Mouse (Mus musculus) limb, embryonic 11.5 days (tissue): Measurements from ENCODE around the gene Gabra1. TPM values are rescaled to one million over a fixed set of nuclear protein-coding genes. Genes with fewer than 3 reads are reported as not detected.

Source experiments
- ATAC-seq: fragments of 200-750 bp; cut with Nextera tagmentation; 2 replicates; pipeline ENCODE4 v1.8.0; 2017; ENCODE audit warnings: low read depth; ENCODE audit not compliant: insufficient number of reproducible peaks, low FRiP score, low TSS enrichment
- DNase-seq: peaks from one replicate; pipeline ENCODE4 v3.0.0-alpha.2; 2015; ENCODE audit warnings: low spot score
- H3K27ac ChIP-seq: fragments of 300-500 bp; sonication (generic); replicated peaks from 2 replicates; pipeline ENCODE4 v1.5.1; 2014; ENCODE audit warnings: low read depth, mild to moderate bottlenecking, low read length
- H3K27me3 ChIP-seq: fragments of 300-500 bp; sonication (generic); 2 replicates; pipeline ENCODE4 v1.6.1; 2014; ENCODE audit warnings: mild to moderate bottlenecking, low read length, mixed read lengths; ENCODE audit not compliant: control insufficient read depth, insufficient read depth
- H3K36me3 ChIP-seq: fragments of 300-500 bp; sonication (generic); 2 replicates; pipeline ENCODE4 v1.6.1; 2014; ENCODE audit warnings: mild to moderate bottlenecking, low read length, moderate library complexity, mixed read lengths; ENCODE audit not compliant: control insufficient read depth, insufficient read depth
- H3K4me1 ChIP-seq: fragments of 300-500 bp; sonication (generic); 2 replicates; pipeline ENCODE4 v1.6.1; 2014; ENCODE audit warnings: low read length, mixed read lengths; ENCODE audit not compliant: control insufficient read depth, insufficient read depth
- H3K4me2 ChIP-seq: fragments of 300-500 bp; sonication (generic); 2 replicates; pipeline ENCODE4 v1.6.1; 2014; ENCODE audit warnings: low read depth, mild to moderate bottlenecking, moderate library complexity; ENCODE audit not compliant: severe bottlenecking
- H3K4me3 ChIP-seq: fragments of 300-500 bp; sonication (generic); 2 replicates; pipeline ENCODE4 v1.5.1; 2014; ENCODE audit warnings: low read depth, low read length
- H3K9ac ChIP-seq: fragments of 300-500 bp; sonication (generic); 2 replicates; pipeline ENCODE4 v1.6.1; 2014; ENCODE audit warnings: mild to moderate bottlenecking, low read length
- H3K9me3 ChIP-seq: fragments of 300-500 bp; sonication (generic); 2 replicates; pipeline ENCODE4 v1.6.1; 2016; ENCODE audit warnings: low read length; ENCODE audit not compliant: control insufficient read depth
- WGBS: fragments of 180-500 bp; shearing (Covaris S2); extraction: QIAGEN DNeasy Blood & Tissue Kit; methylation state at CpG from one replicate; pipeline ENCODE4 v1.1.7; 2014; 5-methylcytosine and 5-hydroxymethylcytosine counted together
- polyA plus RNA-seq: library from polyadenylated mRNA; unstranded; fragments of >200 nt; fragmentation: Nextera tagmentation; extraction: Ambion mirVana; gene quantifications from 2 replicates; pipeline ENCODE4 v1.2.1, GENCODE M21; 2014

Gabra1 gene
- polyA plus RNA-seq: 0.37 and 0.52 TPM in 2 replicates

DNA sequence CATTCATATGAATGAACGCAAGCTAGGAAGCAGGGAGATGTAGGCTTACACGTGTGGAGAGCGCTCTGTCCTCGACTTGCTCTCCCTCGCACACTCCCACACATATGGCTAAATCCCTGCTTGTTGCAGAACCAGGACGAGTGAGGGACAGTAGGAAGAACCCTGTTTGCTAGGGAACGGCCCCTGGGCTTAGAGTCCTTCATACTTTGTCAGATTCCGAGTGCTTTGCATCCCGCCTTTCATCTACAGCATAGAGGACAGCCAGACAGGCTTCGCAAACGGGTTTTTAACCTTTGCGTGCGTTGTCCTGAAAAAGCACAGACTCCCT is at the start of gene Gabra1:
Gene Gabra1, minus strand, starts transcription at position 106 of the 328 bp plus-strand sequence.
- H3K9ac ChIP-seq: peak within 1 kb of the TSS; percentile 43; the same call in 1 of the 2 replicates
- no peak within 1 kb of the TSS for H3K27ac ChIP-seq
- 3% methylated on average over 13 of the region's 13 CpGs for WGBS
- H3K36me3 ChIP-seq: no peaks in the 10 kb centered on the region
- no peaks in the 10 kb centered on the region for H3K9me3 ChIP-seq
- no peaks in the 10 kb centered on the region for H3K4me1 ChIP-seq
- DNase-seq: peak; percentile 41
- ATAC-seq: peak; percentile 37; the same call in 1 of the 2 replicates
- peak within 1 kb of the TSS; percentile 44 for H3K4me3 ChIP-seq
- H3K27me3 ChIP-seq: 0 out of 2 replicates have a peak, but pooled peaks cover 2% of the 10 kb centered on the region
- peak within 1 kb of the TSS; percentile 73 for H3K4me2 ChIP-seq

DNA sequence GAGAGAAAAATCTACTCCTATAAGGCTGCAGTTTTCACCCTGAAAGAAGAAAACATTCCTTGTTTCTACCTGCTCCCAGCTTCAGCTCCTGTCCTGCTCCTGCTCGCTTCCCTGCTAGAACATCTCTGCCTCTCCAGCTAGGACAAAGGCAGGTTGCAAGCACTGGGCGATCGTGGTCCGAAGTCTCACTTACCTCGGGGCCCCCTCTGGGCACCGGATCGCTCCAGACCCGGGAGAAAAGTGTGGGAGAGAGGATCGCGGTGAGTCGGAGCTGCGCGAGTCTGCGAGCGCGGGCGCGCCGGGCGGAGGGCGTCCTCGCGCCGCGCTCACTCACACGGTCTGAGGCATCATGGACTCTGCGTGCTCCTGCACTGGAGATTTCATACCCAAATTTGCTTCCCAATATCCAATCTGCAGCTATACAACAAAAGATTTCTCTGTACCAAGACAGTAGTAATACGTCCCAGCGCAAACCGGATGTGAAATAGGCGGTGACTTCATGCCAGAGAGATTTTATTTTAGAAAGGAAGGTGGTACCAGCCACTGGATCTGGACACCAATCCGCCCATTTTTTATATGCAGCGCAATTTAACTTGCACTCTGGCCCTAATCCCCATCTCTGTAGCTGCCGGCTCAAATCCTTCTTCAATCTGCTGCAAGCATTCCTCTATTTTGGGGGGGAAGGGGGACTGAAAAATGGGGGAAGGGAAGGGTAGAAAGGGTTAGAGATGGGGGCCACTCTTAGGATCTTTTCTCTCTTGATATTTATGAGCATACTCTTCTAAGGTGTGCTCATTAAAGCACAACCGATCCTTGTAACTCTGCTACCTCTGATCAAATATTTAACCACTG is 531 bp downstream of the Gabra1 start:
- Histone ChIP-seq H3K4me2 (peak overlapping the region; percentile 73), H3K36me3 (no peaks in the 10 kb centered on the region), H3K9me3 (no peaks in the 10 kb centered on the region), H3K4me1 (no peaks in the 10 kb centered on the region), H3K27ac (no peak overlapping the region), H3K9ac (peak overlapping the region; percentile 43; the same call in 1 of the 2 replicates), H3K27me3 (0 out of 2 replicates have a peak, but pooled peaks cover 2% of the 10 kb centered on the region), H3K4me3 (peak overlapping the region; percentile 44)
- DNase-seq: peak; percentile 60
- ATAC-seq: peak; percentile 73
- under 1% methylated on average over 35 of the region's 35 CpGs for WGBS

DNA sequence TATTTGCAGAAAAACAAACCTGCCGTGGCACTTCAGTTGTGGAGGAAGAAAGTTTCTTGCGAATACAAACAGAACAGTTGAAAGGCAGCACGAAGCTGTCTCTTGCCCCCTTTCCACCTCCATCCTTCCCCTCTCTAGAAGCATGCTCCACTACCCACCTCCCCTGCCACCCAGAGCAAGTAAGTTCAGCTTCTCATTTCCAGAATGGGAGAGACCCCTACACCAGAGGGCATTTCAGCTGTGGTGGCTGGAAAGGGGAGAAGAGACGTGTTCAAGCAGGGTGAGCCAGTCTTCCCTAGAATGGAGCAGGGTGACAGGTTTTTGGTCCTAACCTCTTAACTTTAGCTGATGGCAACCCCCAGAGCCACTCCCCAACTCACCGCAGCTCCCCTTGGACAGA is 1.3 kb downstream of the Gabra1 start:
- Histone ChIP-seq H3K9me3 (no peaks in the 10 kb centered on the region), H3K27me3 (0 out of 2 replicates have a peak, but pooled peaks cover 2% of the 10 kb centered on the region), H3K36me3 (no peaks in the 10 kb centered on the region), H3K4me3 (peak overlapping the region; percentile 44; the same call in 1 of the 2 replicates), H3K4me2 (peak overlapping the region; percentile 73; the same call in 1 of the 2 replicates), H3K9ac (no peak overlapping the region), H3K4me1 (no peaks in the 10 kb centered on the region), H3K27ac (no peak overlapping the region)
- 37% methylated on average over 5 of the region's 5 CpGs for WGBS
- no peak for ATAC-seq
- DNase-seq: peak; percentile 25

DNA sequence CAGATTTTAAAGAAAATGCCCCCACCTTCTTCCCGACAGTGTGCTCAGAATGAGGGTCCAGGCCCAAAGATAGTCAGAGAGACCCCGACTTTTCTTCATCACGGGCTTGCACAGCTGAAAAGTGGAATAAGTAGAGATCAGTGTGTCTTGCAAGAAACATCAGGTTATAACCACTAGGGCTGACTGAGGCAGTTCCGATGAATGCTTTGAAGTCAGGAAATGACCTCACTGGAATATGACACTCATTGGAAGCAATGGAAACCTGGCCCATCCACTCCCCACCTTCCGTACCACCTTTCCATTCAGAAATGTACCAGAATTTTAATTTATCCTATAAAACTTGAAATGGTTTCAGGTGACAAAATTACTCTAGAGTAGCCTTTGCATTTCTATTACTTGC is 3.2 kb downstream of the Gabra1 start:
- Histone ChIP-seq H3K4me3 (no peak overlapping the region), H3K36me3 (no peaks in the 10 kb centered on the region), H3K9ac (no peak overlapping the region), H3K27ac (no peak overlapping the region), H3K4me1 (no peaks in the 10 kb centered on the region), H3K27me3 (0 out of 2 replicates have a peak, but pooled peaks cover 2% of the 10 kb centered on the region), H3K4me2 (no peak overlapping the region), H3K9me3 (no peaks in the 10 kb centered on the region)
- DNase-seq (no peak), ATAC-seq (no peak)
- 66% methylated on average over 5 of the region's 5 CpGs for WGBS

- ATAC-seq (no peak), DNase-seq (no peak)
- no peak overlapping the region for H3K4me2 ChIP-seq
- WGBS: 92% methylated on average over 2 of the region's 2 CpGs
- no peaks in the 10 kb centered on the region for H3K4me1 ChIP-seq
- H3K9ac ChIP-seq: no peak overlapping the region
- 0 out of 2 replicates have a peak, but pooled peaks cover 2% of the 10 kb centered on the region for H3K27me3 ChIP-seq
- no peak overlapping the region for H3K27ac ChIP-seq
- no peaks in the 10 kb centered on the region for H3K36me3 ChIP-seq
- no peak overlapping the region for H3K4me3 ChIP-seq
- H3K9me3 ChIP-seq: no peaks in the 10 kb centered on the region
Measured at GRCm38 (mm10) chr11:42178296-42178695, 4.4 kb downstream of the Gabra1 start.

- Histone ChIP-seq H3K9me3 (no peaks in the 10 kb centered on the region), H3K36me3 (no peaks in the 10 kb centered on the region), H3K4me2 (no peak overlapping the region), H3K4me1 (no peaks in the 10 kb centered on the region), H3K27ac (no peak overlapping the region), H3K9ac (no peak overlapping the region), H3K4me3 (no peak overlapping the region), H3K27me3 (no peaks in the 10 kb centered on the region)
- DNase-seq (no peak), ATAC-seq (no peak)
- 91% methylated on average over 5 of the region's 5 CpGs for WGBS
Measured at GRCm38 (mm10) chr11:42151396-42151795, 31.3 kb downstream of the Gabra1 start.

DNA sequence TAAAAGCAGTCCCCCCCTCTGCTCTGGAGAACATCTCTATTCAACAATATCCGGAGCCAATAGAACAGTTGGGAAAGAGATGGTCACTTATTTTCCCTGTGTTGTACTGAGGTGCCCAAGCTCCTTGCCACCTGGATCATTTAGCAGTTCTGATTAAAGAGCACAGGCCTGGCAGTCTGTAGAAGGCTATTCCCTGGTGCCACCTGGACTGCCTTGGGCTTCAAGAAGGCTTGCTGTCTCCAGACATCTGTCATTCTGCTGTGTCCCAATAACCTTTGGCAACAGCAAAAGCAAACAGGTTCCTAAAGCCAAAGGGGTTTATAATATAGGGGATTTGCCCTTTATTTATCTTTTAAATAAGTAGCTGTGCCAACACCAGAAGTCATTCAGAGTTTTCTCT is 65.8 kb downstream of the Gabra1 start:
- no peak overlapping the region for H3K27ac ChIP-seq
- no peak overlapping the region for H3K9ac ChIP-seq
- no peak overlapping the region for H3K4me2 ChIP-seq
- no peaks in the 10 kb centered on the region for H3K27me3 ChIP-seq
- no peaks in the 10 kb centered on the region for H3K36me3 ChIP-seq
- no peaks in the 10 kb centered on the region for H3K9me3 ChIP-seq
- DNase-seq: no peak
- ATAC-seq: no peak
- 83% methylated on average over 1 of the region's 1 CpGs for WGBS
- H3K4me1 ChIP-seq: no peaks in the 10 kb centered on the region
- H3K4me3 ChIP-seq: no peak overlapping the region

DNA sequence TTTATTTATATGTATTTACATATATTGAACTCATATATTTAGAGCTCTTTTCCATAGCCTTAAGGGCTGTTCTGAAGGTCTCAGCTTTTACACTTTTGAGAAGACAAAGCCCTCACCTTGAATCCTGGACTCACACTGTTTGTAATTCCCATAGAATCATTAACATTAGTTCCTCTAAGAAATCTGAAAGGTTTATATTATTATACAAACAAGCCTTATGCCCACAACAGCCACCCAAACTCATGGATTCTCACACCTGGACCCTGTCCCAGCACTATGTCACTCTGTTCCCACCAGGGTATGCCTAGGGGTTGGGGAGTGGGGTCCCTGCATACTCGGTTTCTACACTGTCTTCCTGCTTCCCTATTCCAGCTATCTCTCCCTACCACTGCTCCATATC is 72.7 kb downstream of the Gabra1 start:
- 63% methylated on average over 1 of the region's 1 CpGs for WGBS
- ATAC-seq (no peak), DNase-seq (no peak)
- H3K27ac ChIP-seq: no peak overlapping the region
- no peaks in the 10 kb centered on the region for H3K4me1 ChIP-seq
- no peak overlapping the region for H3K4me2 ChIP-seq
- no peaks in the 10 kb centered on the region for H3K9me3 ChIP-seq
- H3K27me3 ChIP-seq: no peaks in the 10 kb centered on the region
- no peak overlapping the region for H3K9ac ChIP-seq
- no peak overlapping the region for H3K4me3 ChIP-seq
- no peaks in the 10 kb centered on the region for H3K36me3 ChIP-seq
